Mouse (Mus musculus): Measurements from ENCODE around the gene C1qtnf1.

C1qtnf1 gene

GRCm38 (mm10) chr11:118410479-118410878, 17.5 kb upstream of the C1qtnf1 start:
- DNase-seq (ENCODE audit: low spot score in 2 of 2) = no peak

DNA sequence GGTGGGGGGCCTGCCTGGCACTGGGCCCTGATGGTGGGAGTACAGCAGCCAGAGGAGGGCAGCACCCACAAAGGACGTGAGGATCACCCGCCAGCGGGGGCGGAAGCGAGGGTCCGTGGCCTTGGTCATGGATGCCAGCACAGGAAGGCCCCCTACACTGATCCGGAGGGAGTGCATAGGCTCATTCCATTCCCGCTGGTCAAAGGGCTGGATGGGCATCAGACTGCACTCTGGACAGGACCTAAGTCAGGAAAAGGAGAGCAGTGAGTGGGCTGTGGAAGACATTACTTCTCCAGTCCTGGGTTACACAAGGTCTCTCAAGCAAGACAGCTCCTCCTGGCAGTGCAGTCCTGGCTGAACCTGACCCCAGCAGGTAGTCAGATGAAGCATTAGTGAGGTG, 16.7 kb upstream of the C1qtnf1 start:
- no peak for DNase-seq (ENCODE audit: low spot score in 2 of 2)

DNA sequence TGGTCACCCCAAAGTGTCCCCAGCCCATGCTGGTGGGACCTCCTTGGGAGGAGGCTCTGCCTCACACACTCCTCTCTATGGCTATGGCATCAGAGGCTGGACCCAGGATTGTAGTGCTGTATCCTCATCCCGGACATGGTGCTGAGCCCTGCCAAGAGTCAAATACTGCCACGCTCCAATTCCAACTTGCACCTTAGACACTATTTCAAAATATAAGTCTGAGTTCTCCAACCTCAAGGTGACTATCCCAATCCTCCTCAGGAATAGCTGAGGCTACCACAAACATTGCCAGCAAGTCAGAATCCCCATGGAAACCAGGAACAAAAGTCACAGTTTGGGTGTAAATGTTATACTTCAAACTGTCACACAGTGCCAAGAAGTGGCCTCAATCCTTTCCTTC, 15.4 kb upstream of the C1qtnf1 start:
- no peak for DNase-seq (ENCODE audit: low spot score in 2 of 2)

DNA sequence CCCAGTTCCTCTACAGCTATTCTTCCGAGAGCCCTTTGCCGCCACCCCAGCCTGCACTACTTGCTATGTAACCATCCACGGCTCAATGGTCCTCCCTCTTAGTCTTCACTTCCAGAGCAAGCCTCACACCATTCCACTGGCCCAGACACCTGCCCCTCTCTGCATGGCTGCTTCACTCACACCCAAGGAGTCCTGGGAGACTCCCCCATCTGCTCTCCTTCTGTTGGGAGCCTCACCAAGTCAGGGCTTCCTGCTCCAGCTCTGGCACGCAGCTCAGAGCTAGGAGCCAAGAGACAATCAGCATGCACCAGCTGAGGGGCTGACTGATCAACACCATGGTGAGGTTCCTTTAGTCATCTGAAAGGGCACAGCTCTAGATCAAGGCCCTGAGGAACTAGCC, 14.9 kb upstream of the C1qtnf1 start:
- no peak for DNase-seq (ENCODE audit: low spot score in 2 of 2)

DNA sequence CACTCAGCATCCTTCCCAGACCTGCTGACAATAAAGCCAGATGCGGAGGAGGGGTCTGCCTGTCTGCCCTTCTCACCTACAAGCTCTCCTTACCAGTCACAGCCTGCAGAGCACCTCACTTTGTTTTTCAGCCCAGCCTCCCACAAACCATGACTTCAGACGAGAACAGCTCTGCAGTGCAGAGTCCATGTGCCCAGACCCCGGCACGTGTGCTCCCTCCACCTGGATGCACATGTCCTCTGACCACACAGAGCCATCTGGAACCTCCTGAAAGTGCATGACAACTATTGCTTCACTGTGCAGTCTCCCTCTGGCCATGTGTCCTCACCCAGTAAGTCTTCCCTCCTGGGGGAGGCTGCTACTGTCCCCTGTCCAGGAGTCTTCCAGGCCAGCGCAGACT, 13.7 kb upstream of the C1qtnf1 start:
- DNase-seq (ENCODE audit: low spot score in 2 of 2) = no peak

DNA sequence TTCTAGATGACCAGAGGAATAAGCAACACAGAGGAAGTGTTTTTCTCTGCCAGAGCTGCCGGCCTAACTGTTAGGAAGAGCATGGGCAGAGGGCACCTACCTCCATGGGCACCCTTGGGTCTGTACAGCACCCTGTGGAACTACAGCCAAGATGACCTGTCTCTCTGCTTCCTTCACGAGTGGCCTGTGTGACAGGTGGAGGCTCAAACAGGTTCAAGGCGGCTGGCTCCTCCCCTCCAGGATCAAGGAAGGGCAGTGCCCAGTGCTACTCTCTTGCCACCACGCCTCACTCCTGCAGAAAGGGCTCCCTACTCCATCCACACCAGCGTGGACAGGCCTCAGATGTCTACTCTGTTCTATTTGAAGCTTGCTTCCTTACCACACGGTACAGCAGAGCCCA, 12.4 kb upstream of the C1qtnf1 start:
- DNase-seq (ENCODE audit: low spot score in 2 of 2) = no peak

DNA sequence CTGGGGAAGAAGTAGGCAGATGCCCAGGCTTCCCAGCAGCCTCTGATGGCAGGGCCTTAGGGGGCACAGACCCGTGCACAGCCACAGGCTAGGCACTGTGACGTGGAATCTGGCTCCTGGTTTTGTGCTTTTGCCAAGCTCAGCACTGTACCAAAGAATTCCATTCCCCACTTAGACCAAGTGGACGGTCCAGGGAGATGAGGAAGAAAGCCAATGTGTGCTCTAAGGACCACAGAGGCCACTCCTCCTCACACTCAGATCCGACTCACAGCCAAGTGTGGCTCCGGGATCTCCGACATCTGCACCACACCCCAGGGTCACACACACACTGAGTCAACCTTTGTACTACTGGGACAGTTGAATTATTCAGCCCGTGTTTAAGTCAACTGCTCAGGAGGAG, 12.0 kb upstream of the C1qtnf1 start:
- DNase-seq (ENCODE audit: low spot score in 2 of 2) = no peak

DNA sequence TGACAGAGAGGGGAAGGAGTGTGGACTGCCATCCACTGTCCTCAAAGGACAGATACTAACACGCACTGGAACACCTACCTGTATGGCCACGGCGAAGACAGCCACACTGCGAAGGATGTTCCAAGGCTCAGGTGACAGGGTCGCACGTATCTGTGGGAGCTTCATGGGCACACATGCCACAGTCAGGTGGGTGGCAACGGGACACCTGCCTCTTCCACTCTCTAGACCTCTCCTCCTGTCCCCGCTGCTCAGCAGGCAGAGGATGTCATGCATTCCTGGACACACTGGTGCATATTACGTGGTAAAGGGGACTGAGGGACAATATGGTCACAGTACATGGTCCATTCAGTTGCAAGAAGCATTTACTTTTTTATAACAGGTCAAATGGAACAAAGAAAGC, 10.5 kb upstream of the C1qtnf1 start:
- DNase-seq (ENCODE audit: low spot score in 2 of 2) = no peak

- DNase-seq (ENCODE audit: low spot score in 2 of 2) = peak in 1 of 2 experiments; percentile 42
Measured at GRCm38 (mm10) chr11:118418442-118418833, 9.6 kb upstream of the C1qtnf1 start.

GRCm38 (mm10) chr11:118418834-118419504, 9.0 kb upstream of the C1qtnf1 start, which contains the start of gene Cant1:
Cant1 (minus strand) TSS chr11:118419086.
- DNase-seq (ENCODE audit: low spot score in 2 of 2) = peak; percentile 96 to 98

DNA sequence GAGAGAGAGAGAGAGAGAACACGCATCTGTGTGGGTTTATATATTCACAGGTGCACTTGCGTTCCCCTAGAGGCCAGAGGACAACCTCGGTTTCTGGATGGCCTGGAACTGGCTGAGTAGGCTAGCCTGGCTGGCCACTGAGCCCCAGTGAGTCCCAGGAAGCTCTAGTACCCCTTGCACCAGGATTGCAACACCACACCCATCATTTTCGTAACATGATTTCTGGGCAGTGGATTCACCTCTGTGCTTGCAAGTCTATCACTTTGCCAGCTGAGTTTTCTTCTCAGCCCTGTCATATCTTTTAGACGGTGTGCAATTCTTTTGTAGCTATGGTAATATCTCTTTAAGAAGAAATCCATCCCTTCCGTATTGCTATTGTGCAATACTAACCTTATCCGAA, 7.7 kb upstream of the C1qtnf1 start:
- DNase-seq (ENCODE audit: low spot score in 2 of 2) = no peak

DNA sequence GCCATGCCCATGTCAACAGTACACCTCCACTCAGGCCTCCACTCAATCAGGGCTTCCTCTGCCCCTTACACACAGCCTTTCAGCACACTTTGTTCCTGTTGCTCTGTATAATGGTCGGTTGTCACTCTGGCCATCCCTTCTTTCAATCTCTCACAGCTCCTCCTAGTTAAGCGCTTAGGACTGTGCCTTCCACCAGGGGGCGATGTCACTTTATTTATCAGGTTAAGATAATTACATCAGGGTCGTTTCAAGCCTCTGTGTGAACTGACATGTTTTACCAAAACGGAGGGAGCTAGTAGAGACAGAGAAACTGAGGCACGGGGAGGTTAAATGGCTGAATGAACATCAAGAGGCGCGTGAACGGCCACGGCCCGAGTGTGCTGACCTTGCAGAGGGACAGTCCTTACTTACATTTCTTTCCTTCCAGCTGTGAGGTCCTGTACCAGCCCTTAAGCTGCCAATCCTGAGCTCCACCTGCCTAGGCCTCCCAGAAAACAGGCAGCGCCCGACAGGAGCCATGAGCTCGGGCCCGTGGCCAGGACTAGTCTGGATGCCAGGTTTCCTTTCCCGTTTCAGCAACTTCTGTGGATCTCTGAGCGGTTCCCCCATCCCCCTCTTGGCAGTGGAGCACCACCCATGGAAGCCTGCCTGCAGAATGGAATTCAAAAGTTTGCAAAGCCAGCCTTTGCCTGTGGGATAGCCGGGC, 4.6 kb upstream of the C1qtnf1 start:
- DNase-seq (ENCODE audit: low spot score in 2 of 2) = peak; percentile 70 to 74

DNA sequence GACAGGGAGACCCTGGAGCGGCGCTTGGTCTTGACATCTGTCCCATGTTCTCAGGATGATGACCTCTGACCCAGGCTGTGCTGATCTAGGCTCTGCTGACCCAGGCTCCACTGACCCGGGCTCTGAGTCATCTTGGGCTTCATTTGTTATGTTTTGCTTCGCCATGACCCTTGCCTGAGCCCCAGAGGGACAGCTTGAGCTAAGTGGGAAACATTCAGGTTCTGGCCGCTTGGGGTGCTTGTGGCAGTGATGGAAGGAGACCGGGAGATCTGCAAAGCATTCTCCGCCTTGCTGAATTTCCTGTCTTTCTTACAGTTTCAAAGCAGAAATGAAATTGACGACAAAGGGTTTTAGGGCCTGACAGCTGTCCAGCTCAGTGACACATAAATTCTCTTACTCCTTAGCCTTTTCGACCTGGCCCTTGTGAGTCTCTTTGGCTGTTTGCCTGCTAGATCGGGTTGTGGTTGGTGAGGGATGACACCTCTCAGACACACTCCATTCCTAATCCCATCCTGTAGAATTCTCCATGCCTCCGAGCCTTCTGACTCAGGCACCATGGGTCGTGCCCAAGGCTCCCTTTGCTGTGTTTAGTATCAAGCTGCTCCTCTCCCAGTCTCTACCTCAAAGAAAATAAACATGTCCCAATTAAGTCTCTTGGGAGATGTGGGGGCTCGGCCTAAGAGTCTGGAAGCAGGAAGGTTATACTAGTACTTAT, 3.2 kb upstream of the C1qtnf1 start:
- no peak for DNase-seq (ENCODE audit: low spot score in 2 of 2)

GRCm38 (mm10) chr11:118426765-118427164, 1.2 kb upstream of the C1qtnf1 start:
- DNase-seq (ENCODE audit: low spot score in 2 of 2) = no peak

DNA sequence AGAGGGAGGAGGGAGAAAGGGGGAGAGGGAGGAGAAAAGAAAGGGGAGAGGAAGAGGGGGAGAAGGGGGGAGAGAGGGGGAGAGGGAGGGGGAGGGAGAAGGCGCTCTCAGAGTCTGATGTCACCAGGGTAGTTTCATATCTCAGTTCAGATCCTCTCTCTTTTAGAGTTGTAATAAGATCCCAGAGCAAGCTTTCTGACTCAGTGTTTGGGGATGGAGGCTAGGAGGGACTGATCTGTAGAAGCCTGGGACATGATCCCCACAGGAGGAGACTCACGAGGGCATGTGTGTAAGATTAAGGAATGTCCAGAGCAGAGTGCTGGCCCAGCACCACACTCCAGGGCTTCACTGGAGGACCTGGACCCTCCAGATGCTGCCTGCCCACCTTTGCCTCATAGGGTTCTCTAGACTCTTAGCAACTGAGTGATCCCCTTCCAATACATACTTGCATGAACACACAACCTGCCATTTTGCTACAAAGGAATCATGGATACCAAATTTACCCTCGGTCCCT, 680 bp upstream of the C1qtnf1 start:
- DNase-seq (ENCODE audit: low spot score in 2 of 2) = no peak

- DNase-seq (ENCODE audit: low spot score in 2 of 2) = no peak
Measured at GRCm38 (mm10) chr11:118428460-118428868, 461 bp downstream of the C1qtnf1 start.

DNA sequence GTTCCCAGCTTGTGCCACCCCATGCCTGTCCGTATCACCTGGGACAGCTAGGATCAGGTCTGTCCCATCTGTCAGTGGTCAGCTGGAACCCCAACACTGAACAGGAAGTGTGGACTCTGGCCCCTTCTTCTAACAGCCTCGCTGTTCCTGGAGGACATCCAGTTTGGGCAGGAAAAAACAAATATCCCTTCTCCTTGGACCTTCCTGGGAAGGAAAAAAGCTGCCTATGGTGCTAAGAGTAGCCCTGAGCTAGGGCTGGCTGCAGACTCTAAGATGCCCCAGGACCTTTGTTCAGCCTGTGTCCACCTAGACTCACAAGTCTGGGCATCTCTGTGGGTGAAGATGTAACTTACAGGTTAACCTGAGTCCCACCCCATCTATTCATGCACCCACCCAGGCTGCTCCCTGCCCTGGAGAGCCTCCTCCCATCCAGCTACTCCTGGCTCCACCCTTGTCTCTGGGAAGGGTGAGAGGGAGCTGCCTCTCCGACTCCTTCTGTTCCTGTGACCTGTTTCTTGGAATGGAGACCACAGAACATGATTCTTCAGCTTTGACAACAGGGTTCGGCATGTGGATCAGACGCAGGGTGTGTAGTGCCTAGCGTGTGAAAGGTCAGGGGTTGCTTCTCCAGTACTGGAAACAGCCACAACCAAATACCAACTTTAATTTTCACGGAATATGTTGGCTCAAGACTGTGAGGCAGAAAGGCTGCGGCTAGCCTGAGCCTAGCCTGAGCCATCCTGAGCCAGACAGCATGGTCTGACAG, 1.1 kb downstream of the C1qtnf1 start:
- no peak for DNase-seq (ENCODE audit: low spot score in 2 of 2)

GRCm38 (mm10) chr11:118430291-118430885, 2.4 kb downstream of the C1qtnf1 start:
- no peak for DNase-seq (ENCODE audit: low spot score in 2 of 2)

GRCm38 (mm10) chr11:118431100-118431948, 3.3 kb downstream of the C1qtnf1 start:
- no peak for DNase-seq (ENCODE audit: low spot score in 2 of 2)

DNA sequence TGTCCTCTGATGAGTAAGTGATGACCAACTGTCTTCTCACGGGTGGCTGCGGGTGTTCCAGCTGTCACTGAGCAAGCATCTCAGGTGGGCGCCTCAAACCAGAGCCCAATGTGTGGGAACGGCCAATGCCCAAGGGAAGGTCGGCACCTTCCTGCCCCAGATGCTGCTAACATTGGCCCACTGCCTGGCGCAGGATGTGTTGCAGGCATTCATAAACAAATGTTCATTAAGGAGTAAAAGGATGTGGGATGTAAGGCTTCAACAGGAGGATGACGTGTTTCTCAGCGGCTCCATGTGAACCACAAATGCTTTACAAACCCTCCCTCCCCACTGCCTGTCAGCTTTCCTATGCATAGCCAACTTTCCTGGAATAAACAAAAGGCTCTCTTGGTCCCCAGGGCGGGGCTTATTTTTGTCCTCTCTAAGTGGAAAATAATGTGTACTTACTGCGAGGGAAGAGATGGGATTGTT, 5.4 kb downstream of the C1qtnf1 start:
- no peak for DNase-seq (ENCODE audit: low spot score in 2 of 2)

Measured in frontal cortex, postnatal 14 days (tissue).